Mouse (Mus musculus) Patski (cell line): ENCODE measurements at regions not wholly inside any gene's neighbourhood (a gene's known extent, or its start where the extent isn't known, plus 50 kb on each side); places are given as distances from the start of the nearest gene placed in this dataset.
A peak's percentile ranks its signal among the peaks of the same experiment; 100 is the strongest.
"Not testable (repeated sequence)": the region's sequence is repeated elsewhere in the genome, so short reads cannot be mapped to it uniquely, and the experiment has no call there.

Experiments
- ATAC-seq: fragments of 100-300 bp; one replicate; pipeline ENCODE4 v1.8.0; 2021
- CTCF ChIA-PET: fragments of 350-600 bp; sonication (Branson Sonifier 250); formaldehyde crosslinking; loops from one replicate; lab custom pipeline; 2022; ENCODE audit warnings: inconsistent platforms; lab: Charles Lee
- POLR2A ChIA-PET: fragments of 350-600 bp; sonication (Branson Sonifier 250); formaldehyde crosslinking; loops from one replicate; lab custom pipeline; 2022; ENCODE audit warnings: antibody characterized with exemption, inconsistent platforms; lab: Charles Lee
- DNase-seq: peaks from one replicate; pipeline ENCODE4 v3.0.0-alpha.2; 2011; ENCODE audit warnings: low read depth, low spot score
- H3K27me3 ChIP-seq: fragments of 371-371 bp; one replicate; pipeline ENCODE4 v1.5.1; 2021
- CTCF ChIP-seq: fragments of 100-300 bp; IDR thresholded peaks from one replicate; pipeline ENCODE4 v1.5.1; 2021
- in situ Hi-C: fragments of 300-500 bp; cut with MboI; formaldehyde crosslinking; loops from 3 replicates; pipeline ENCODE4 v1.11.1; 2018; ENCODE audit warnings: low pct_unique_long_range_greater_than_20kb, mixed read lengths

- in situ Hi-C loops = no loop called here
- POLR2A ChIA-PET = no interaction called here
Observed at GRCm38 (mm10) chr1:194378135-194378534, 239.9 kb upstream of the Plxna2 start.

GRCm38 (mm10) chr1:194373511-194373910, 244.5 kb upstream of the Plxna2 start:
- DNase-seq, in situ Hi-C loops, ATAC-seq, POLR2A ChIA-PET, H3K27me3 ChIP-seq: not testable (repeated sequence)
- CTCF ChIA-PET = interaction anchor here (0.6 to 1.4 kb wide), 2 partner anchors 11 to 48 kb away, joined by 3 read pairs; no protein-coding TSS in a partner anchor

More at GRCm38 (mm10) chr1:194378135-194378534, 239.9 kb upstream of the Plxna2 start:
- peaks cover 6% of the 10 kb centered on the region for H3K27me3 ChIP-seq
- CTCF ChIA-PET = no interaction called here
- ATAC-seq = no peak
- DNase-seq = no peak
- no peak for TF ChIP-seq CTCF

- DNase-seq (no peak), ATAC-seq (no peak)
- H3K27me3 ChIP-seq = no peaks in the 10 kb centered on the region
- in situ Hi-C loops = no loop called here
- TF ChIP-seq CTCF = no peak
- CTCF ChIA-PET = no interaction called here
- POLR2A ChIA-PET = no interaction called here
Observed at GRCm38 (mm10) chr1:194363917-194364316, 254.1 kb upstream of the Plxna2 start.

- ChIA-PET POLR2A (no interaction called here), CTCF (interaction anchor here (0.6 to 1.1 kb wide), 2 partner anchors 21 to 140 kb away, joined by 3 read pairs; no protein-coding TSS in a partner anchor)
- TF ChIP-seq CTCF = no peak
Observed at GRCm38 (mm10) chr1:194363129-194363768, 254.8 kb upstream of the Plxna2 start.

GRCm38 (mm10) chr1:194362298-194362697, 255.7 kb upstream of the Plxna2 start:
- in situ Hi-C loops = no loop called here
- peaks cover 3% of the 10 kb centered on the region for H3K27me3 ChIP-seq
- DNase-seq (no peak), ATAC-seq (no peak)
- no peak for TF ChIP-seq CTCF
- ChIA-PET CTCF (interaction anchor here (1.1 kb wide), 1 partner anchor 20 kb away, joined by 3 read pairs; no protein-coding TSS in a partner anchor), POLR2A (no interaction called here)

More at GRCm38 (mm10) chr1:194363129-194363768, 254.8 kb upstream of the Plxna2 start:
- no peak for ATAC-seq
- peaks cover 3% of the 10 kb centered on the region for H3K27me3 ChIP-seq
- no peak for DNase-seq
- in situ Hi-C loops = no loop called here

- ChIA-PET CTCF (no interaction called here), POLR2A (no interaction called here)
- DNase-seq (no peak), ATAC-seq (no peak)
- in situ Hi-C loops = no loop called here
- TF ChIP-seq CTCF = no peak
- peaks cover 3% of the 10 kb centered on the region for H3K27me3 ChIP-seq
Observed at GRCm38 (mm10) chr1:194361316-194361715, 256.7 kb upstream of the Plxna2 start.

GRCm38 (mm10) chr1:194354332-194355120, 263.5 kb upstream of the Plxna2 start:
- no peak for ATAC-seq
- CTCF ChIA-PET = interaction anchor here (1.0 kb wide), 1 partner anchor 10 kb away, joined by 3 read pairs; no protein-coding TSS in a partner anchor
- POLR2A ChIA-PET = no interaction called here
- no peak for DNase-seq
- in situ Hi-C loops = no loop called here
- peaks cover 10% of the 10 kb centered on the region for H3K27me3 ChIP-seq
- no peak for TF ChIP-seq CTCF

GRCm38 (mm10) chr1:194345304-194346033, 272.5 kb upstream of the Plxna2 start:
- in situ Hi-C loops = no loop called here
- no peaks in the 10 kb centered on the region for H3K27me3 ChIP-seq
- no peak for TF ChIP-seq CTCF
- DNase-seq (no peak), ATAC-seq (no peak)
- ChIA-PET POLR2A (no interaction called here), CTCF (interaction anchor here (1.1 kb wide), 1 partner anchor 9 kb away, joined by 3 read pairs; no protein-coding TSS in a partner anchor)

- H3K27me3 ChIP-seq = no peaks in the 10 kb centered on the region
- ChIA-PET CTCF (interaction anchor here (0.7 kb wide), 1 partner anchor 20 kb away, joined by 3 read pairs; no protein-coding TSS in a partner anchor), POLR2A (no interaction called here)
- in situ Hi-C loops = no loop called here
- no peak for ATAC-seq
- no peak for TF ChIP-seq CTCF
- no peak for DNase-seq
Observed at GRCm38 (mm10) chr1:194342568-194342967, 275.4 kb upstream of the Plxna2 start.

GRCm38 (mm10) chr1:194341758-194342157, 276.3 kb upstream of the Plxna2 start:
- POLR2A ChIA-PET = no interaction called here
- TF ChIP-seq CTCF = no peak
- CTCF ChIA-PET = interaction anchor here (0.7 kb wide), 1 partner anchor 21 kb away, joined by 3 read pairs; no protein-coding TSS in a partner anchor
- ATAC-seq = peak; percentile 39
- no peak for DNase-seq
- no peaks in the 10 kb centered on the region for H3K27me3 ChIP-seq
- in situ Hi-C loops = no loop called here
